Mouse (Mus musculus) right cerebral cortex, postnatal 36 days (tissue): Measurements from ENCODE around the gene Gfy.

Source experiments
- DNase-seq, 2 experiments: peaks; one replicate each; pipeline ENCODE4 v3.0.0; 2022; ENCODE audit warnings: low spot score in 2 of 2, mixed read lengths in 1 of 2

The Gfy gene

GRCm38 (mm10) chr7:45179469-45179868 is at the start of gene Gfy:
Gene Gfy, minus strand, starts transcription at chr7:45179569.
- no peak for DNase-seq

GRCm38 (mm10) chr7:45229046-45229445 is 49.7 kb upstream of the Gfy start:
- DNase-seq = no peak

- no peak for DNase-seq
These were observed 49.2 kb upstream of the Gfy start for GRCm38 (mm10) chr7:45228548-45228947.

GRCm38 (mm10) chr7:45226421-45226820 is 47.1 kb upstream of the Gfy start:
- no peak for DNase-seq

GRCm38 (mm10) chr7:45224826-45225225 is 45.5 kb upstream of the Gfy start:
- DNase-seq = no peak

- no peak for DNase-seq
These were observed 42.3 kb upstream of the Gfy start for GRCm38 (mm10) chr7:45221680-45222079.

GRCm38 (mm10) chr7:45216442-45217183 is 37.2 kb upstream of the Gfy start:
- no peak for DNase-seq

- DNase-seq = no peak
These were observed 36.5 kb upstream of the Gfy start, which contains the start of gene Tead2 for GRCm38 (mm10) chr7:45215673-45216441. Gene Tead2, plus strand, starts transcription at chr7:45215753.

- DNase-seq = no peak
These were observed 34.3 kb upstream of the Gfy start for GRCm38 (mm10) chr7:45213708-45214107.

GRCm38 (mm10) chr7:45212356-45212755 is 33.0 kb upstream of the Gfy start:
- no peak for DNase-seq

- no peak for DNase-seq
These were observed 32.5 kb upstream of the Gfy start, which contains the start of gene Dkkl1 for GRCm38 (mm10) chr7:45211851-45212251. Gene Dkkl1, minus strand, starts transcription at chr7:45212147.

- no peak for DNase-seq
These were observed 31.7 kb upstream of the Gfy start for GRCm38 (mm10) chr7:45211070-45211469.

GRCm38 (mm10) chr7:45208260-45208659 is 28.9 kb upstream of the Gfy start:
- DNase-seq = no peak

GRCm38 (mm10) chr7:45204380-45205143 is 25.2 kb upstream of the Gfy start, which contains the start of gene Ccdc155:
Gene Ccdc155, minus strand, starts transcription at chr7:45204892.
- peak; percentile 89 to 91 for DNase-seq

GRCm38 (mm10) chr7:45202654-45203053 is 23.3 kb upstream of the Gfy start:
- DNase-seq = no peak

- DNase-seq = peak; percentile 62 to 82
These were observed 19.6 kb upstream of the Gfy start for GRCm38 (mm10) chr7:45198961-45199360.

- DNase-seq = peak; percentile 56 to 65
These were observed 19.1 kb upstream of the Gfy start for GRCm38 (mm10) chr7:45198435-45198834.

- DNase-seq = no peak
These were observed 17.6 kb upstream of the Gfy start for GRCm38 (mm10) chr7:45196994-45197393.

- DNase-seq = no peak
These were observed 16.8 kb upstream of the Gfy start for GRCm38 (mm10) chr7:45196176-45196535.

GRCm38 (mm10) chr7:45195341-45196175 is 16.2 kb upstream of the Gfy start:
- DNase-seq = no peak
